Mouse (Mus musculus) intestine, embryonic 14.5 days (tissue): ENCODE measurements around the gene Etl4. TPM values are rescaled to one million over a fixed set of nuclear protein-coding genes. Genes with fewer than 3 reads are reported as not detected.

ENCODE experiments used
- ATAC-seq: fragments of 200-750 bp; cut with Nextera tagmentation; replicated peaks from 2 replicates; pipeline ENCODE4 v1.8.0; 2017; ENCODE audit warnings: low read depth, moderate number of reproducible peaks, moderate TSS enrichment, moderate library complexity; ENCODE audit not compliant: low FRiP score, low TSS enrichment
- DNase-seq: peaks from one replicate; pipeline ENCODE4 v3.0.0-alpha.2; 2018; ENCODE audit warnings: low spot score
- H3K27ac ChIP-seq: fragments of 300-500 bp; sonication (generic); 2 replicates; pipeline ENCODE4 v1.5.1; 2014; ENCODE audit warnings: low read depth, mild to moderate bottlenecking, control low read depth
- H3K27me3 ChIP-seq: fragments of 300-500 bp; sonication (generic); replicated peaks from 2 replicates; pipeline ENCODE4 v1.6.1; 2014; ENCODE audit warnings: low read length, control low read depth; ENCODE audit not compliant: control insufficient read depth, insufficient read depth
- H3K36me3 ChIP-seq: fragments of 300-500 bp; sonication (generic); 2 replicates; pipeline ENCODE4 v1.6.1; 2014; ENCODE audit warnings: low read length, control low read depth; ENCODE audit not compliant: control insufficient read depth, insufficient read depth
- H3K4me1 ChIP-seq: fragments of 300-500 bp; sonication (generic); replicated peaks from 2 replicates; pipeline ENCODE4 v1.6.1; 2014; ENCODE audit warnings: low read length, control low read depth, mixed read lengths; ENCODE audit not compliant: control insufficient read depth, insufficient read depth
- H3K4me2 ChIP-seq: fragments of 300-500 bp; sonication (generic); 2 replicates; pipeline ENCODE4 v1.6.1; 2014; ENCODE audit warnings: low read length
- H3K4me3 ChIP-seq: fragments of 300-500 bp; sonication (generic); 2 replicates; pipeline ENCODE4 v1.5.1; 2014; ENCODE audit warnings: low read depth, low read length, control low read depth, mixed read lengths
- H3K9ac ChIP-seq: fragments of 300-500 bp; sonication (generic); 2 replicates; pipeline ENCODE4 v1.6.1; 2014; ENCODE audit warnings: mild to moderate bottlenecking, low read length
- H3K9me3 ChIP-seq: fragments of 300-500 bp; sonication (generic); 2 replicates; pipeline ENCODE4 v1.6.1; 2016; ENCODE audit warnings: low read length, control low read depth; ENCODE audit not compliant: control insufficient read depth
- WGBS: fragments of 180-500 bp; shearing (Covaris S2); extraction: QIAGEN DNeasy Blood & Tissue Kit; methylation state at CpG from one replicate; pipeline ENCODE4 v1.1.7; 2014; 5-methylcytosine and 5-hydroxymethylcytosine counted together
- microRNA-seq: library from miRNA; unstranded; fragments of <30 nt; microRNA quantifications from one replicate; pipeline ENCODE4, GENCODE M21; 2016
- polyA plus RNA-seq: library from polyadenylated mRNA; unstranded; fragments of >200 nt; fragmentation: Nextera tagmentation; extraction: Ambion mirVana; gene quantifications from 2 replicates; pipeline ENCODE4 v1.2.1, GENCODE M21; 2014

Gene Etl4
- polyA plus RNA-seq, 1 experiment from 2014 or later: 47.8 TPM

- no peak for DNase-seq
- H3K4me2 ChIP-seq: no peak overlapping the region
- no peak overlapping the region for H3K4me3 ChIP-seq
- no peaks in the 10 kb centered on the region for H3K27me3 ChIP-seq
- H3K36me3 ChIP-seq: no peaks in the 10 kb centered on the region
- no peaks in the 10 kb centered on the region for H3K9me3 ChIP-seq
- H3K4me1 ChIP-seq: no peaks in the 10 kb centered on the region
- no peak overlapping the region for H3K9ac ChIP-seq
- ATAC-seq: no peak
- 72% methylated on average over 3 of the region's 3 CpGs for WGBS
- no peak overlapping the region for H3K27ac ChIP-seq
Measured at GRCm38 (mm10) chr2:20830882-20831281, 921.3 kb downstream of the Etl4 start.

GRCm38 (mm10) chr2:20831608-20832406 lies 922.2 kb downstream of the Etl4 start:
- Histone ChIP-seq H3K4me3 (no peak overlapping the region), H3K4me2 (no peak overlapping the region), H3K36me3 (no peaks in the 10 kb centered on the region), H3K27me3 (no peaks in the 10 kb centered on the region), H3K9me3 (no peaks in the 10 kb centered on the region), H3K4me1 (no peaks in the 10 kb centered on the region), H3K9ac (no peak overlapping the region), H3K27ac (no peak overlapping the region)
- no peak for ATAC-seq
- 72% methylated on average over 3 of the region's 3 CpGs for WGBS
- DNase-seq: no peak

GRCm38 (mm10) chr2:20849346-20849745 lies 939.8 kb downstream of the Etl4 start:
- Histone ChIP-seq H3K36me3 (peaks cover 66% of the 10 kb centered on the region), H3K9ac (no peak overlapping the region), H3K4me1 (no peaks in the 10 kb centered on the region), H3K27ac (no peak overlapping the region), H3K27me3 (no peaks in the 10 kb centered on the region), H3K4me3 (no peak overlapping the region), H3K9me3 (no peaks in the 10 kb centered on the region), H3K4me2 (no peak overlapping the region)
- whole genome bisulfite sequencing: 91% methylated on average over 18 of the region's 18 CpGs
- ATAC-seq (no peak), DNase-seq (no peak)

Small RNAs within 50 kb of the gene (microRNA-seq; reads per million reads assigned to microRNA genes)
- not detected for gene Gm44457
